1 mouse cellular context compared by ENCODE assay signal in genomic region chr6:120566911-120567909, GRCm38 (mm10).
TF ChIP-seq lines count a peak whose summit lies in the region.

No protein-coding gene starts in this region.

TF ChIP-seq in CH12.LX, 34 proteins besides CTCF, POLR2A, EP300 and RAD21 (continued from another document):
- TF ChIP-seq ZC3H11A (IDR thresholded peaks at IDR 0.05; ENCODE audit: low read depth, low read length) (no peak), KAT2A (IDR thresholded peaks at IDR 0.05; ENCODE audit: insufficient replicate concordance, low read length) (0 out of 2 replicates have a peak, but pooled peaks have one; percentile 75), CHD1 (IDR thresholded peaks at IDR 0.05; ENCODE audit: low read depth, low read length) (no peak; the same call in 1 of the 2 replicates), ETS1 (conservative IDR thresholded peaks at IDR 0.05; ENCODE audit: low read depth, low read length) (peak; percentile 100), GABPA (IDR thresholded peaks at IDR 0.05; ENCODE audit: insufficient replicate concordance, low read depth, low read length) (no peak), NRF1 (IDR thresholded peaks at IDR 0.05; ENCODE audit: low read depth, low read length) (0 out of 2 replicates have a peak, but pooled peaks have one; percentile 11), ZNF384 (IDR thresholded peaks at IDR 0.05; ENCODE audit: low read depth, low read length) (peak; percentile 89), ELF1 (IDR thresholded peaks at IDR 0.05; ENCODE audit: low read depth, low read length) (peak; percentile 66; the same call in 1 of the 2 replicates)
